Mouse (Mus musculus): ENCODE measurements around the gene Sipa1l3. TPM values are rescaled to one million over a fixed set of nuclear protein-coding genes. Genes with fewer than 3 reads are reported as not detected.

The Sipa1l3 gene
- polyA plus RNA-seq, 2 experiments = 16.2 to 39.0 TPM

DNA sequence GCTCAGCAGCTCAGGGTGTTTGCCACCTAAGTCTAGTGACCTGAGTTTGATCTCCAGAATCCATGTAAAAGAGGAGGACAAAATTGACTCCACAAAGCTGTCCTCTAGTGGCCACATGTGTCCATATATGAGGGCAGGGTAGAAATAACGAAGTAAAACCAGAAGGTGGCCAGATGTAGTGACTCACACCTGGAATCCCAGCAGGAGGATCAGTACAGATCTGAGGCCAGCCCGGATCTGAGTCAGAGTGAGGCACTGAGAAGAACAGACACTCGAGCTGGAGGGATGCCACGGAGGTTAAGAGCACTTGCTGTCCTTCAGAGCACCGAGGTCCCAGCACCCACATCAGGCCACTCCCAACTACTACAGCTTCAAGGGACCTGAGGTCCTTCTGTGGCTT, 68.3 kb downstream of the Sipa1l3 start:
- Histone ChIP-seq H3K27me3 (ENCODE audit: control insufficient read depth, insufficient read depth, low read length) (no peaks in the 10 kb centered on the region; the same call in 1 of the 2 replicates), H3K9me3 (ENCODE audit: control insufficient read depth, low read length) (no peaks in the 10 kb centered on the region), H3K4me1 (ENCODE audit: control insufficient read depth, insufficient read depth, low read length) (peaks cover 23% of the 10 kb centered on the region), H3K27ac (replicated peaks; ENCODE audit: low read depth, low read length) (no peak overlapping the region), H3K9ac (ENCODE audit: low read depth, low read length, severe bottlenecking) (no peak overlapping the region), H3K36me3 (ENCODE audit: control insufficient read depth, insufficient read depth, low read length) (no peaks in the 10 kb centered on the region), H3K4me3 (replicated peaks; ENCODE audit: low read length) (no peak overlapping the region), H3K4me2 (replicated peaks; ENCODE audit: low read depth, low read length, severe bottlenecking) (no peak overlapping the region)
- ATAC-seq (ENCODE audit: low FRiP score, low read depth) = no peak
- 40% methylated on average over 5 of the region's 5 CpGs for WGBS
- DNase-seq (ENCODE audit: low spot score) = no peak
- TF ChIP-seq POLR2A (IDR thresholded peaks at IDR 0.05; ENCODE audit: borderline replicate concordance, extremely low read depth, insufficient read depth, insufficient read length) = no peak

GRCm38 (mm10) chr7:29448830-29449229, 69.6 kb downstream of the Sipa1l3 start:
- no peak overlapping the region for H3K27ac ChIP-seq (replicated peaks; ENCODE audit: low read depth, low read length)
- DNase-seq (ENCODE audit: low spot score) (no peak), ATAC-seq (ENCODE audit: low FRiP score, low read depth) (no peak)
- no peak overlapping the region for H3K9ac ChIP-seq (ENCODE audit: low read depth, low read length, severe bottlenecking)
- no peak overlapping the region for H3K4me2 ChIP-seq (replicated peaks; ENCODE audit: low read depth, low read length, severe bottlenecking)
- no peaks in the 10 kb centered on the region; the same call in 1 of the 2 replicates for H3K27me3 ChIP-seq (ENCODE audit: control insufficient read depth, insufficient read depth, low read length)
- no peaks in the 10 kb centered on the region for H3K9me3 ChIP-seq (ENCODE audit: control insufficient read depth, low read length)
- peaks cover 22% of the 10 kb centered on the region for H3K4me1 ChIP-seq (ENCODE audit: control insufficient read depth, insufficient read depth, low read length)
- 92% methylated on average over 6 of the region's 6 CpGs for WGBS
- H3K36me3 ChIP-seq (ENCODE audit: control insufficient read depth, insufficient read depth, low read length) = no peaks in the 10 kb centered on the region
- no peak for TF ChIP-seq POLR2A (IDR thresholded peaks at IDR 0.05; ENCODE audit: borderline replicate concordance, extremely low read depth, insufficient read depth, insufficient read length)
- H3K4me3 ChIP-seq (replicated peaks; ENCODE audit: low read length) = no peak overlapping the region

- no peaks in the 10 kb centered on the region for H3K36me3 ChIP-seq (ENCODE audit: control insufficient read depth, insufficient read depth, low read length)
- H3K9ac ChIP-seq (ENCODE audit: low read depth, low read length, severe bottlenecking) = no peak overlapping the region
- H3K4me3 ChIP-seq (replicated peaks; ENCODE audit: low read length) = no peak overlapping the region
- no peaks in the 10 kb centered on the region for H3K9me3 ChIP-seq (ENCODE audit: control insufficient read depth, low read length)
- no peak for ATAC-seq (ENCODE audit: low FRiP score, low read depth)
- TF ChIP-seq POLR2A (IDR thresholded peaks at IDR 0.05; ENCODE audit: borderline replicate concordance, extremely low read depth, insufficient read depth, insufficient read length) = no peak
- no peak overlapping the region for H3K4me2 ChIP-seq (replicated peaks; ENCODE audit: low read depth, low read length, severe bottlenecking)
- DNase-seq (ENCODE audit: low spot score) = no peak
- 88% methylated on average over 11 of the region's 11 CpGs for WGBS
- no peaks in the 10 kb centered on the region for H3K27me3 ChIP-seq (ENCODE audit: control insufficient read depth, insufficient read depth, low read length)
- H3K27ac ChIP-seq (replicated peaks; ENCODE audit: low read depth, low read length) = no peak overlapping the region
- peaks cover 6% of the 10 kb centered on the region for H3K4me1 ChIP-seq (ENCODE audit: control insufficient read depth, insufficient read depth, low read length)
Measured at GRCm38 (mm10) chr7:29447147-29447829, 71.2 kb downstream of the Sipa1l3 start.

DNA sequence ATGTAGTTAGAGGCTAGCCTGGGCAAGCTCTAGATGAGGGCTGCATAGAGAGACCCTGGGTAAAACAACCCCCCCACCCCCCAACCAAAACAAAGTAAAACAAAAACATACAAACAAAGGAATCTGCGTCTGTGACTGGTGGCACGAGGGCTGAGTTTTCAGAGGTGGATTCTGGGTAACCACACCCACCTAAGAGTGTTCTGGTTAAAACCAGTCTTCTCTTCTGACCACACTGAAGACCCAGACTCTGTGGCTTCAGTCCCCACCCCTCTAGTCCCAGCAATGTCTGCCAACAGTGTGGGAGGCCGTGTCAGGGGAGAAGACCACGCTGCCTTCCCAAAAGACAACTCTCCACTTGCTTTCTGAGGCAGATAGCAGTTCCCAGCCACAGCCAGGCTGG, 72.3 kb downstream of the Sipa1l3 start:
- H3K4me3 ChIP-seq (replicated peaks; ENCODE audit: low read length) = no peak overlapping the region

DNA sequence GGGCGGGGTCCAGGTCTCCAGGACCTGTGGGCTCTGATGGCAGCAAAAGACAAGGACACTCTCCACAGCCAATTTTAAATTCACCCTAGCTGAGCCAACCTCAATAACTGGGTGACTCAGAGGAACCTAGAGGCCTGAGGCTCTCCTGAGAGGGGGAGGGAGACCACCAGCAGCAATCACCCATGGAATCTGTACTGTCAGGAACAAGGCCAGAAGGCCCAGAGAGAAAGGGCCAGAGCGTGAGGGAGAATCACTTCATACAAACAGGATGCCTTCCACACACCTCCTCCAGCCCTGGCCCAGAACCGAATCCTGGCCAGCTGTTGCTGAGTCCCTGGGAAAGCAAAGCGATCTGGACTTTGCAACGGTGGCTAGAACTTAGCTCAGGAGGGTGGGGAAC, 73.9 kb downstream of the Sipa1l3 start:
- Histone ChIP-seq H3K9ac (ENCODE audit: low read depth, low read length, severe bottlenecking) (no peak overlapping the region), H3K27me3 (ENCODE audit: control insufficient read depth, insufficient read depth, low read length) (no peaks in the 10 kb centered on the region), H3K4me3 (replicated peaks; ENCODE audit: low read length) (no peak overlapping the region), H3K36me3 (ENCODE audit: control insufficient read depth, insufficient read depth, low read length) (no peaks in the 10 kb centered on the region), H3K9me3 (ENCODE audit: control insufficient read depth, low read length) (no peaks in the 10 kb centered on the region), H3K4me1 (ENCODE audit: control insufficient read depth, insufficient read depth, low read length) (no peaks in the 10 kb centered on the region), H3K4me2 (replicated peaks; ENCODE audit: low read depth, low read length, severe bottlenecking) (no peak overlapping the region), H3K27ac (replicated peaks; ENCODE audit: low read depth, low read length) (no peak overlapping the region)
- no peak for DNase-seq (ENCODE audit: low spot score)
- no peak for ATAC-seq (ENCODE audit: low FRiP score, low read depth)
- TF ChIP-seq POLR2A (IDR thresholded peaks at IDR 0.05; ENCODE audit: borderline replicate concordance, extremely low read depth, insufficient read depth, insufficient read length) = no peak
- 58% methylated on average over 5 of the region's 5 CpGs for WGBS

More for the DNA sequence above, 72.3 kb downstream of the Sipa1l3 start:
- no peak for TF ChIP-seq POLR2A (IDR thresholded peaks at IDR 0.05; ENCODE audit: borderline replicate concordance, extremely low read depth, insufficient read depth, insufficient read length)
- WGBS = 92% methylated on average over 4 of the region's 4 CpGs
- Histone ChIP-seq H3K27me3 (ENCODE audit: control insufficient read depth, insufficient read depth, low read length) (no peaks in the 10 kb centered on the region), H3K9ac (ENCODE audit: low read depth, low read length, severe bottlenecking) (no peak overlapping the region), H3K27ac (replicated peaks; ENCODE audit: low read depth, low read length) (no peak overlapping the region), H3K9me3 (ENCODE audit: control insufficient read depth, low read length) (no peaks in the 10 kb centered on the region), H3K4me1 (ENCODE audit: control insufficient read depth, insufficient read depth, low read length) (no peaks in the 10 kb centered on the region), H3K4me2 (replicated peaks; ENCODE audit: low read depth, low read length, severe bottlenecking) (no peak overlapping the region), H3K36me3 (ENCODE audit: control insufficient read depth, insufficient read depth, low read length) (no peaks in the 10 kb centered on the region)
- ATAC-seq (ENCODE audit: low FRiP score, low read depth) (no peak), DNase-seq (ENCODE audit: low spot score) (no peak)

Measured in limb, embryonic 14.5 days (tissue).